Mouse (Mus musculus) midbrain, embryonic 15.5 days (tissue): Measurements from ENCODE around the gene Prodh2. TPM values are rescaled to one million over a fixed set of nuclear protein-coding genes. Genes with fewer than 3 reads are reported as not detected.
"Not testable (repeated sequence)": the region's sequence is repeated elsewhere in the genome, so short reads cannot be mapped to it uniquely, and the experiment has no call there.

Experiments used
- ATAC-seq: fragments of 200-750 bp; cut with Nextera tagmentation; replicated peaks from 2 replicates; pipeline ENCODE4 v1.8.0; 2017; ENCODE audit warnings: moderate TSS enrichment
- H3K27ac ChIP-seq: fragments of 300-500 bp; sonication (generic); 2 replicates; pipeline ENCODE4 v1.5.1; 2015; ENCODE audit warnings: mild to moderate bottlenecking, inconsistent platforms
- H3K27me3 ChIP-seq: fragments of 300-500 bp; sonication (generic); replicated peaks from 2 replicates; pipeline ENCODE4 v1.6.1; 2015; ENCODE audit warnings: inconsistent platforms
- H3K36me3 ChIP-seq: fragments of 300-500 bp; sonication (generic); replicated peaks from 2 replicates; pipeline ENCODE4 v1.6.1; 2015; ENCODE audit warnings: inconsistent platforms
- H3K4me1 ChIP-seq: fragments of 300-500 bp; sonication (generic); 2 replicates; pipeline ENCODE4 v1.6.1; 2015; ENCODE audit warnings: inconsistent platforms
- H3K4me2 ChIP-seq: fragments of 300-500 bp; sonication (generic); 2 replicates; pipeline ENCODE4 v1.6.1; 2015; ENCODE audit warnings: inconsistent platforms, mild to moderate bottlenecking, moderate library complexity
- H3K4me3 ChIP-seq: fragments of 300-500 bp; sonication (generic); 2 replicates; pipeline ENCODE4 v1.5.1; 2015; ENCODE audit warnings: mild to moderate bottlenecking, inconsistent platforms
- H3K9ac ChIP-seq: fragments of 300-500 bp; sonication (generic); 2 replicates; pipeline ENCODE4 v1.6.1; 2015; ENCODE audit warnings: mild to moderate bottlenecking, inconsistent platforms
- H3K9me3 ChIP-seq: fragments of 300-500 bp; sonication (generic); 2 replicates; pipeline ENCODE4 v1.6.1; 2016; ENCODE audit warnings: inconsistent platforms
- WGBS: fragments of 180-500 bp; shearing (Covaris S2); methylation state at CpG from one replicate; pipeline ENCODE4 v1.1.7; 2015; ENCODE audit warnings: mixed read lengths; 5-methylcytosine and 5-hydroxymethylcytosine counted together
- polyA plus RNA-seq: library from polyadenylated mRNA; unstranded; fragments of >200 nt; fragmentation: Nextera tagmentation; extraction: Ambion mirVana; gene quantifications from 2 replicates; pipeline ENCODE4 v1.2.1, GENCODE M21; 2015

The Prodh2 gene
- polyA plus RNA-seq, 1 experiment from 2014 or later, result not detected

DNA sequence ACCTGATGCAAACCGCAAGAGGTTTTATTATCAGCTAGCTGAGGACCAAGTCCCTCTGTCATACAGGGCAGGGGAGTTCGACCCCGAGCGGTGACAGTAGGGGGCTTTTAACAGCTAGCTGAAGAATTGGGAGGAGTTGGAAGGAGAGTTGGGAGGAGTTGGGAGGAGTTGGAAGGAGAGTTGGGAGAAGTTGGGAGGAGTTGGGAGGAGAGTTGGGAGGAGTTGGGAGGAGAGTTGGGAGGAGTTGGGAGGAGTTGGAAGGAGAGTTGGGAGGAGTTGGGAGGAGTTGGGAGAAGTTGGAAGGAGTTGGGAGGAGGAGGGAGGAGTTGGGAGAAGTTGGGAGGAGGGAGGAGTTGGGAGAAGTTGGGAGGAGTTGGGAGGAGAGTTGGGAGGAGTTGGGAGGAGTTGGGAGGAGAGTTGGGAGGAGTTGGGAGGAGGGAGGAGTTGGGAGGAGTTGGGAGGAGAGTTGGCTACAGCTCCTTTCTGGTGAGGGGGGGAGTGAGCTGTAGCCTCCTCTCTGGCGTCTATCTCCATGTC, 2.2 kb downstream of the Prodh2 start:
- not testable (repeated sequence) for H3K4me1 ChIP-seq, H3K4me3 ChIP-seq, H3K36me3 ChIP-seq, H3K27ac ChIP-seq, H3K27me3 ChIP-seq, ATAC-seq, H3K9me3 ChIP-seq, H3K9ac ChIP-seq, H3K4me2 ChIP-seq
- WGBS, result 62% methylated on average over 5 of the region's 5 CpGs

DNA sequence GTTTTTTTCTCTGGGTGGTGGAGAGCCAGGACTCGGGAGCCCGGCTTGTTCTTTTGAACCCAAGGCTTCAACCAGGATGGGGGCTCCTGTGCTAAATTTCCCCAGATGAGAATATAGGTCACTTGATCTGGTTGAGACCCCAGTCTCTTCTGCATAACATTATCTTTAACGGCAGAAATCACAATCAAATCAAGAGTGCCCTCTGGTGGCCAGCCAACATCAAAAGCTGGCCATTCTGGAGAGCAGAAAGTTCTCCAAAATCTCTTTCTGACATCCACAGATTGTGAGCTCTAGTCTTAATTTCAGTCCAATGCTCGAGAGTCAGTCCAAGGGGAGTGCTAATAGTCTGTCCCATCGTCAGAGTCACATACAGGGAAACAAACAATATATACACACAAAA, 7.7 kb downstream of the Prodh2 start:
- not testable (repeated sequence) for H3K4me2 ChIP-seq, H3K9ac ChIP-seq, H3K9me3 ChIP-seq, H3K27ac ChIP-seq, H3K4me1 ChIP-seq, H3K36me3 ChIP-seq, H3K27me3 ChIP-seq, ATAC-seq, H3K4me3 ChIP-seq
- WGBS, result 77% methylated on average over 5 of the region's 5 CpGs

DNA sequence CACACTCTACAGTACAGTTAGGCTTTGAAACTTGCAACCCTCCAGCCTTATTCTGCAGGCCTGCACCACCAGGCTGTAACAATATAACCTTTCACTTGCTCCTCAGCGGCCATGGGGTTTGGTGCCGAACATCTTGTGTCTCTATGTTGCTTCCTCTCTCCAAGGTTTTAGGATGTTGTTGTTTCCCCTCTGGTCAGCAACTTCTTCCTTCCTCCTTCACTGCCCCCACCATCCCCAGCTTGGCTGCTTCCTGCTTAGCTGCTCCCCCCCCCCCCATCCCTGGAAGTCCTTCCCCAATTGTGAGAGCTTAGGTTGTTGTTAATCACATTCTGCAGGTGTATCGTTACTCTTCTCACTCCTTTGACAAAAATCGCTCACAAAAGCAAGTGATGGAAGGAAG, 14.6 kb downstream of the Prodh2 start:
- H3K4me1 ChIP-seq, result no peaks in the 10 kb centered on the region

DNA sequence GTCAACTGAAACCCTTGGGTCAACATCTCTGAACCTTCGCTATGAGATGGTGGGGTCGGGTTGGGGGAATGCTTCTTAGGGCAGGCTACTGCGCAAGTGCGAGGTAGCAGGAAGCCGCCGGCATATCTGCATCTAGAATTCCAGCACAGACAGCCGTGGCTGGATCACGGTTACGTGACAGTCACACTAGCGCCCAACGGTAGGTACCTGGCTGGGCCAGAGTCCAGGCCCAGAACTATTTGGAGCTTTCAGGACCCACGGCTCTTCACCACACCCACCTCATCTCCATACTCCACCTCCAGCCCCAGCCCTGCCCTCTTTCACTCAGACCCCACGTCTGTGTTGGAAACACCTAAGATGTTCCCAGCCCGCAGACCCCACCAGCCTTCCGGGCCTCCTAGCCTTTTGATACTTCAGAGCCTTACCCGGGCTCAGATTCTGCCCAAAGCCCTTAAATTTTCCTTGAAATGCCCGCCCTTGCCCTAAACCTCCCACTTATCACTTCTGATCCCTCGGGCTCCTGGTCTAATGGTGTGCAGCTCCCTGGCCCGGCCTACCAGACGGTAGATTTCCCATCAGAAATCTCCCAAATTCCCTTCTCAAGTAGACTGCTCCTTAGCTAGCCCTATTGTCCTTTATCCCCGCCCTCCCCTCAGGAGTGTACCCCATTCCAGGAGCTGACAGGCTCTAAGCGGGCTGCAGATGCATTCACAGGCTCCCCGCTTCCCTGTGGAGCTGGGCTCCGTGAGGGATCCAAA, 21.8 kb downstream of the Prodh2 start:
- Histone ChIP-seq H3K4me1 (no peaks in the 10 kb centered on the region; the same call in 1 of the 2 replicates), H3K9me3 (no peaks in the 10 kb centered on the region), H3K4me2 (no peak overlapping the region), H3K4me3 (no peak overlapping the region), H3K27ac (no peak overlapping the region), H3K9ac (no peak overlapping the region), H3K36me3 (no peaks in the 10 kb centered on the region), H3K27me3 (no peaks in the 10 kb centered on the region)
- 62% methylated on average over 24 of the region's 24 CpGs for WGBS
- ATAC-seq, result no peak

More for the DNA sequence above, 14.6 kb downstream of the Prodh2 start:
- ATAC-seq, result no peak
- Histone ChIP-seq H3K9ac (no peak overlapping the region), H3K27me3 (no peaks in the 10 kb centered on the region), H3K4me2 (no peak overlapping the region), H3K27ac (no peak overlapping the region), H3K36me3 (no peaks in the 10 kb centered on the region), H3K9me3 (no peaks in the 10 kb centered on the region), H3K4me3 (no peak overlapping the region)
- WGBS, result 64% methylated on average over 4 of the region's 4 CpGs

DNA sequence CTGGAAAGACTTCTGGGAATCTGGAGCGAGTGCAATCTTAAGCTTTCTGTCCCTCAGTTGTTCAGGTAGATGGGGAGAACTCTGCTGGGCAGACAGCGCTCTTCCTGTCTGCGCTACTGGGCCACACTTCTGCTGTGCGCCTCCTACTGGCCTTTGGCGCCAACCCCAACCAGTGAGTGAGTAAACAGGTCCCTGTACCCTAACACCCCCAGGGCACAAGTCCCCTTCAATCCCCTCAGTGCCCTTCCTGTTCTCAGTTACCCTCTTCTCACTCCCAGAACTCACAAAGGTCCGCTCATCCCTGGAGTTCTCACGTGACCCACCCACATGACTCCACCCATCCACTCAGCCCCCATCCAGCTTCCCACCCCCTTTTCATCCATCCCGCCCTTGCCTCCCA, 24.9 kb downstream of the Prodh2 start:
- WGBS, result 37% methylated on average over 8 of the region's 8 CpGs
- peaks cover 9% of the 10 kb centered on the region; the same call in 1 of the 2 replicates for H3K4me1 ChIP-seq
- H3K36me3 ChIP-seq, result peaks cover 5% of the 10 kb centered on the region; the same call in 1 of the 2 replicates
- no peak overlapping the region for H3K9ac ChIP-seq
- no peaks in the 10 kb centered on the region for H3K27me3 ChIP-seq
- no peak overlapping the region for H3K4me3 ChIP-seq
- H3K9me3 ChIP-seq, result no peaks in the 10 kb centered on the region
- H3K27ac ChIP-seq, result no peak overlapping the region
- ATAC-seq, result no peak
- H3K4me2 ChIP-seq, result no peak overlapping the region

DNA sequence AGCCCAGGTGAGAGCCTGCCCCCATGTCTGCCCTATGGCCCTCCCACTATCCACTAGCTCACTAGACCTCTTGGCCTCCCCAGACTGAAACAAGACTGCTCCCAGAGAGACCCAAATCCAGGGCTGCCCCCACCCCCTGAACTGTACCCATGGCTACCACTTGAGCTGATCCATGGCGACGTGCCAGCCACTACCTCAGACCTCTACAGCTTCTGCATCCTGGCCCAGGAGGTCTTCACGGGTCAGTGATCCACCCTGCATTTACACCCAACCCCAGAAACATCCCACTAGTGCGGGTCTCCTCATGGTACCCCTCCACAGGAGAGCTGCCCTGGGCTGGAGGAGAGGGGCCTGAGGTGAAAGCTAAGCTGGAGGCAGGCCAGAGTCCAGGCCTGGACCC, 27.0 kb downstream of the Prodh2 start:
- H3K4me3 ChIP-seq, result no peak overlapping the region
- H3K36me3 ChIP-seq, result peaks cover 24% of the 10 kb centered on the region; the same call in 1 of the 2 replicates
- H3K4me1 ChIP-seq, result peaks cover 9% of the 10 kb centered on the region; the same call in 1 of the 2 replicates
- H3K27me3 ChIP-seq, result no peaks in the 10 kb centered on the region
- no peaks in the 10 kb centered on the region for H3K9me3 ChIP-seq
- H3K27ac ChIP-seq, result no peak overlapping the region
- WGBS, result 42% methylated on average over 4 of the region's 4 CpGs
- H3K4me2 ChIP-seq, result no peak overlapping the region
- no peak overlapping the region for H3K9ac ChIP-seq
- no peak for ATAC-seq

DNA sequence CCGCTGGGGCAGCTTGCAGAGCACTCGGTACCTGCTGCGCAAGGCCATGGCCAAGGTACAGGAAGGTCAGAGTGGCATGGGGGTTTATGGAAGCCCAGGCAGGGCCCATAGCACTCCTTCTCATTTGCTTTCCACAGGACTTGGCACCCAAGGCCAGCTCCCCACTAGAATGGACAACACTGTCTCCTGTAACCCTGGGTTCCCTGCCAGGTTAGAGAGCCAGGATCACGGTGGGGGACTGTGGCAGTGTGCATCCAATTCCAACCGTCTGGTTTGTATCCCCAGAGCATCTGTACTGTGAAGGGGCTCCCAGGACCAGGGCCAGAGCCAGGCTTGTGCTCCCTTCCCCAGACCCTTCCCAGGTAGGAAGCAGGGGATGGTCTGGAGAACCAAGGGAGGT, 27.4 kb downstream of the Prodh2 start:
- H3K9ac ChIP-seq, result no peak overlapping the region
- no peaks in the 10 kb centered on the region for H3K9me3 ChIP-seq
- peak overlapping the region; percentile 29; the same call in 1 of the 2 replicates for H3K27ac ChIP-seq
- H3K4me3 ChIP-seq, result no peak overlapping the region
- no peaks in the 10 kb centered on the region for H3K27me3 ChIP-seq
- H3K4me1 ChIP-seq, result peaks cover 9% of the 10 kb centered on the region; the same call in 1 of the 2 replicates
- peak; percentile 24; the same call in 1 of the 2 replicates for ATAC-seq
- peaks cover 28% of the 10 kb centered on the region; the same call in 1 of the 2 replicates for H3K36me3 ChIP-seq
- WGBS, result 72% methylated on average over 5 of the region's 5 CpGs
- no peak overlapping the region for H3K4me2 ChIP-seq

DNA sequence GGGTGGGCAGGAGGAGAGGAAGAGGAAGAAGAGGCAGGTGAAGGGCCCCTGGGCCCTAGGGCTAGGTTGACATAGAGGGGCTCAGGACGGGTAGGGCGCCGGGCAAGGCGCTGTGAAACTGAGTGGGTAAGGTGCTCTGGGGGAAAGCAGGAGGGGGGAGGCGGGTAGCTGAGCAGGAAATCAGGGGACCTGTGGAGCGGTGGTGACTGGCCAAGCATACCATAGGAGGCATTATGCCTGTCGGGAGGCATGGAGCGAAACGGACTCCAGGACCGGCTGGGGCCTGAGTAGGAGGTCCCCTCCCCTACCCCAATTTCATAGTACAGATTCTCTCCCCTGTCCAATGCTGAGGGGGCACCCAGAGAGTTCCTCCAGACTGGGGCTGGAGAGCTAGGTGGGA, 29.4 kb downstream of the Prodh2 start:
- ATAC-seq, result no peak; the same call in 1 of the 2 replicates

DNA sequence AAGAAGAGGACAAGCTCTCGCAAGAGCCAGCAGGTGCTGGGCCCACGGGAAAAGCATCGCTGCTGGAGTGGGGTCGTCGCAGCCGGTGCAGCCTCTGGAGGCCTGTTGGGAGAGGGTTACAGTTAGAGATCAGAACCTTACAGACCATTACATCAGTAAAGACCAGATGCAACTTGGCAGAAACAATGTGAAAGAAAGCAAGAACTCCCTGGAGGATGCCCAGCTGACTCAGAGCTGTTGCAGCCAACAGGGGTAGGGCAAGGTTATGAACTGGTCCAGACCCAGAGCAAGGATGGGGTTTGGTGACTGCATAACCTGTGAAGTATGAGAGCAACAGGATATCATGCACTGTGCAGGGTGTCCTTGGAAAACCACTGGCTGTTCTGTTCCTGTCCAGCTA, 31.1 kb downstream of the Prodh2 start:
- ATAC-seq, result no peak
- 81% methylated on average over 6 of the region's 6 CpGs for WGBS
- H3K9ac ChIP-seq, result no peak overlapping the region
- H3K36me3 ChIP-seq, result peaks cover 64% of the 10 kb centered on the region
- H3K4me1 ChIP-seq, result peaks cover 9% of the 10 kb centered on the region; the same call in 1 of the 2 replicates
- H3K9me3 ChIP-seq, result no peaks in the 10 kb centered on the region
- H3K4me3 ChIP-seq, result no peak overlapping the region
- H3K4me2 ChIP-seq, result no peak overlapping the region
- no peaks in the 10 kb centered on the region for H3K27me3 ChIP-seq
- no peak overlapping the region for H3K27ac ChIP-seq

More for the DNA sequence above, 29.4 kb downstream of the Prodh2 start:
- no peak overlapping the region for H3K9ac ChIP-seq
- no peak overlapping the region for H3K27ac ChIP-seq
- 79% methylated on average over 10 of the region's 10 CpGs for WGBS
- no peak overlapping the region for H3K4me2 ChIP-seq
- peaks cover 9% of the 10 kb centered on the region; the same call in 1 of the 2 replicates for H3K4me1 ChIP-seq
- peaks cover 48% of the 10 kb centered on the region for H3K36me3 ChIP-seq
- no peaks in the 10 kb centered on the region for H3K9me3 ChIP-seq
- H3K27me3 ChIP-seq, result no peaks in the 10 kb centered on the region
- H3K4me3 ChIP-seq, result no peak overlapping the region

DNA sequence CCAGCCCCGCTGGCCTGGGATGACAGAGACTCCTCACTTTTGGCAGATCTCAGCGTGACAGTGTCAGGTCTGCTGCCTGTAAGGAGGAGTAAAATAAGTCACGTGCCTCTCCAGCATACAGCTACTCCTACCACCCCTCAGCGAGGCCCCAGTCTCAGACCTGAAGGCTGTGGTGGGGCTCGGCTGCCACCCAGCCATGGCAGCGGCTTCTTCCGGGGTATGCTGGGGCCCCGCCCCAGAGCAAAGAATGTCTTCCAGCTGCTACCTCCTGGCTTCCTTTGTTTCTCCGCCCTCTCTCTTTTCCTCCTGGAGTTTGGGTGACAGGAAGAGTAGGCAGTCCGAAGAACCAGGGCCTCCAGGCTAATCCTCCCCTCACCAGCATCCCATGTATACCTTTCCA, 32.5 kb downstream of the Prodh2 start:
- no peak overlapping the region for H3K4me3 ChIP-seq
- no peaks in the 10 kb centered on the region for H3K27me3 ChIP-seq
- ATAC-seq, result no peak
- H3K36me3 ChIP-seq, result peaks cover 77% of the 10 kb centered on the region
- H3K9ac ChIP-seq, result no peak overlapping the region
- no peaks in the 10 kb centered on the region for H3K9me3 ChIP-seq
- 0 out of 2 replicates have a peak, but pooled peaks cover 4% of the 10 kb centered on the region for H3K4me1 ChIP-seq
- H3K4me2 ChIP-seq, result no peak overlapping the region
- H3K27ac ChIP-seq, result no peak overlapping the region
- 44% methylated on average over 10 of the region's 10 CpGs for WGBS

DNA sequence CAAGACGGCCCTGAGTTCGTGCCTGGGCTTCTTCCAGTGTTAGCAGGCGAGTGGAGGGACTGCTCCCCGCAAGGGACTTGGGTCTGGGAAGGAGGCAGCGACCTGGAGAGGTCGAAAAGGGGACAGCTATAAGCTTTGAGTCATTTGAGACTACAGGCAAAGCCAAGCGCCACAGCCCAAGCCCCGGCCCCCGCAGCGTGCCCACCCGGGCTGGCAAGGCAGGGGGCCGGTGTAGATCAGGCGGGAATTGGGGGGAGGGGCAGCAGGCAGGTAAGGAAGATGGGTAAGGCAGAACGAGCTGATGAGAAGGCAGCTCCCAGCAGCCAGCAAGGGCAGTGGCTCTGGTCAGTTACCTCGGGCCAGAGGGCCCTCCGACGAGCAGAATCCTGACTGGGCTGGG, 33.0 kb downstream of the Prodh2 start:
- H3K4me2 ChIP-seq, result no peak overlapping the region

DNA sequence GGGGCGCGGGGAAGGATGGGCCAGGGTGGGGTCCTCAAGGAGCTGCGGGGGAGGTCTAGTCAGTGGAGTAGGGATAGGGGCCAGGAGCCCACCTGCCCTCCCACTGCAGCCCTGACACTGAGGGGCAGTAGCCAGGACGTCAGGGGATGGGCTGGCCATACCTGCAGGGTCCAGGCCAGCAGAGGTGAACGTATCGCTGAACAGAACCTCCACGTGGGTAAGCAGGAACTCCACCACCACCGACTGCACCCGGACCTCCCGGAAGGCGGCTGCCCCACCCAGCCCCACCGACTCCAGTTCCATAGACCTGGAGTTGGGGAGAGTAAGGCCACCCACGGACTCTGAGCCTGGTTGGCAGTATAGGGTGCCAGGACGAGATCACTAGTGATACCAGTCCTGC, 33.6 kb downstream of the Prodh2 start:
- ATAC-seq, result no peak
- Histone ChIP-seq H3K36me3 (peaks cover 85% of the 10 kb centered on the region), H3K9ac (no peak overlapping the region), H3K4me1 (peaks cover 9% of the 10 kb centered on the region), H3K9me3 (no peaks in the 10 kb centered on the region), H3K4me3 (no peak overlapping the region), H3K27me3 (no peaks in the 10 kb centered on the region), H3K4me2 (no peak overlapping the region), H3K27ac (no peak overlapping the region)
- WGBS, result 74% methylated on average over 14 of the region's 14 CpGs

More for the DNA sequence above, 33.0 kb downstream of the Prodh2 start:
- 0 out of 2 replicates have a peak overlapping the region, but pooled peaks have one; percentile 13 for H3K27ac ChIP-seq
- ATAC-seq, result no peak
- H3K4me1 ChIP-seq, result peaks cover 5% of the 10 kb centered on the region
- no peak overlapping the region for H3K9ac ChIP-seq
- H3K9me3 ChIP-seq, result no peaks in the 10 kb centered on the region
- WGBS, result 33% methylated on average over 17 of the region's 17 CpGs
- peaks cover 79% of the 10 kb centered on the region for H3K36me3 ChIP-seq
- no peaks in the 10 kb centered on the region for H3K27me3 ChIP-seq
- H3K4me3 ChIP-seq, result no peak overlapping the region
